21 mouse cellular contexts compared by ENCODE assay signal in genomic region chr17:51658408-51658807, GRCm38 (mm10).
DNase-seq lines count a peak whose midpoint lies in the region; ATAC-seq and TF ChIP-seq lines count a peak whose summit lies in the region.
"Had no signal": no experiment of that assay in that cellular context is flagged by ENCODE, and none has a peak within 500 bp of the region (broad histone marks: within the 10 kb centered on the region; RNA-seq: fewer than 3 reads in every experiment).

No protein-coding gene starts in this region.

- ATAC-seq in megakaryocyte, adult 5-6 weeks (ENCODE audit: poor library complexity, severe bottlenecking): peak; percentile 75
- ATAC-seq: forebrain, embryonic 13.5 days; forebrain, postnatal 0 days; intestine, embryonic 15.5 days had no signal

- H3K4me3 ChIP-seq in gastrocnemius, adult 2 months: no peak overlapping the region
- H3K4me3 ChIP-seq: embryonic facial prominence, embryonic 10.5 days; forebrain, embryonic 13.5 days; heart, embryonic 10.5 days; heart, embryonic 15.5 days; hindbrain, embryonic 10.5 days; intestine, embryonic 15.5 days had no signal

- no peak for TF ChIP-seq CTCF in gastrocnemius, adult 2 months (IDR thresholded peaks at IDR 0.05)

- DNase-seq in gastrocnemius, adult 2 months: no peak
- DNase-seq in gastrocnemius, postnatal 14 days: no peak
- DNase-seq in heart, adult 9 months (ENCODE audit: low spot score in 2 of 2): peak; percentile 5 to 23
- DNase-seq in heart, postnatal 36 days: no peak
- DNase-seq in urinary bladder, postnatal 14 days (ENCODE audit: low spot score): no peak
- DNase-seq in ovary, postnatal 14 days (ENCODE audit: low spot score): no peak
- DNase-seq: adrenal gland, adult 2 months; adrenal gland, postnatal 25 days; cerebellum, adult 2 months; cerebellum, postnatal 10 days; forebrain, postnatal 0 days; gastrocnemius, postnatal 36 days; kidney, adult 18-20 months had no signal

- intact Hi-C loops in gastrocnemius, adult 2 months (cut with DNase I): no loop called here
- intact Hi-C loops in gastrocnemius, postnatal 14 days (cut with DNase I; ENCODE audit: low total_unique reads): no loop called here
- intact Hi-C loops in heart, postnatal 36 days (cut with DNase I): loop anchor here (5.0 kb wide), 1 partner anchor 186 kb away; no protein-coding TSS in a partner anchor

- H3K27ac ChIP-seq in gastrocnemius, adult 2 months: peak overlapping the region; percentile 68
- H3K27ac ChIP-seq: embryonic facial prominence, embryonic 10.5 days; forebrain, embryonic 13.5 days; heart, embryonic 10.5 days; heart, embryonic 15.5 days; hindbrain, embryonic 10.5 days; hindbrain, embryonic 14.5 days; intestine, embryonic 15.5 days had no signal

Comparison
In these comparisons a context has a peak if more than half of its experiments do, and no peak if none do; other contexts are left out.
1. DNase-seq: peak in heart, adult 9 months (2 of 2); none in gastrocnemius, adult 2 months (single experiment), gastrocnemius, postnatal 14 days (single experiment), heart, postnatal 36 days (0 of 2), urinary bladder, postnatal 14 days (single experiment) and ovary, postnatal 14 days (single experiment).